Mouse (Mus musculus): ENCODE measurements around the gene Dclk1. TPM values are rescaled to one million over a fixed set of nuclear protein-coding genes. Genes with fewer than 3 reads are reported as not detected.

Gene Dclk1
- polyA plus RNA-seq, 1 experiment from 2014 or later = 9.5 TPM

- 84% methylated on average over 9 of the region's 9 CpGs for WGBS
- no peak overlapping the region for H3K9ac ChIP-seq (ENCODE audit: low read length)
- H3K27me3 ChIP-seq (ENCODE audit: control insufficient read depth, insufficient read depth, low read length) = no peaks in the 10 kb centered on the region
- no peak for ATAC-seq (ENCODE audit: insufficient number of reproducible peaks, insufficient read depth, low FRiP score, low read depth)
- H3K9me3 ChIP-seq (ENCODE audit: control insufficient read depth, low read length) = no peaks in the 10 kb centered on the region
- no peak overlapping the region for H3K27ac ChIP-seq (replicated peaks in 1 of 2; ENCODE audit: control insufficient read depth in 1 of 2, insufficient read depth in 1 of 2, low read depth in 2 of 2, low read length in 2 of 2)
- H3K36me3 ChIP-seq (ENCODE audit: control insufficient read depth, insufficient read depth, low read length) = no peaks in the 10 kb centered on the region
- H3K4me2 ChIP-seq (ENCODE audit: low read length) = no peak overlapping the region
- peaks cover 0 to 2% of the 10 kb centered on the region in 2 experiments; a peak in 1 of 4 replicates for H3K4me1 ChIP-seq (ENCODE audit: control insufficient read depth in 2 of 2, insufficient read depth in 2 of 2, low read length in 2 of 2)
- H3K4me3 ChIP-seq (ENCODE audit: control insufficient read depth in 1 of 2, insufficient read depth in 1 of 2, low read depth in 1 of 2, low read length in 2 of 2) = no peak overlapping the region
Observed at GRCm38 (mm10) chr3:55524491-55525195, 282.5 kb downstream of the Dclk1 start.

- no peaks in the 10 kb centered on the region for H3K9me3 ChIP-seq (ENCODE audit: control insufficient read depth, low read length)
- no peak for ATAC-seq (ENCODE audit: insufficient number of reproducible peaks, insufficient read depth, low FRiP score, low read depth)
Observed at GRCm38 (mm10) chr3:55526470-55526869, 284.3 kb downstream of the Dclk1 start.

DNA sequence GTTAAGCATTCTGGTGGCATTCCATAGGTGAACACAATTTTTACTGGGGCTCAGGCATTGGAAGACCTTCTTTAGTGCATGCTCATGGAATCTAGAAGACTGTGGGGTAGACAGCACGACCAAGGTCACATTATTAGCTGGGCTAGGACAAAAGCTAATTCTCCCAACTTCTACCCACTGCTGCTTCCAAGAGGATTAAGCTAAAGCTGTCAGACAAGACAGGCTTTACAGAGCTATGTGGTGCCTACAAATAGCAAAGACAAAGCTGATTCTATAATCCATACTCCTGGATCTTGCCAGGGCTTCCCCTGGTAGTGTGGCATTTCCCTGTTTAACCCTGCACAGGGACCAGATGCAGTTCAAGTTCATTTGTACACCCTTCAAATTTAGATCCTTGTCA, 285.4 kb downstream of the Dclk1 start:
- ATAC-seq (ENCODE audit: insufficient number of reproducible peaks, insufficient read depth, low FRiP score, low read depth) = no peak
- H3K9ac ChIP-seq (ENCODE audit: low read length) = no peak overlapping the region
- no peak overlapping the region for H3K4me2 ChIP-seq (ENCODE audit: low read length)
- H3K4me3 ChIP-seq (ENCODE audit: control insufficient read depth in 1 of 2, insufficient read depth in 1 of 2, low read depth in 1 of 2, low read length in 2 of 2) = no peak overlapping the region
- H3K4me1 ChIP-seq (ENCODE audit: control insufficient read depth in 2 of 2, insufficient read depth in 2 of 2, low read length in 2 of 2) = peaks cover 3 to 8% of the 10 kb centered on the region in 2 experiments; a peak in 3 of 4 replicates
- no peaks in the 10 kb centered on the region for H3K36me3 ChIP-seq (ENCODE audit: control insufficient read depth, insufficient read depth, low read length)
- WGBS = 55% methylated on average over 1 of the region's 1 CpGs
- no peak overlapping the region for H3K27ac ChIP-seq (replicated peaks in 1 of 2; ENCODE audit: control insufficient read depth in 1 of 2, insufficient read depth in 1 of 2, low read depth in 2 of 2, low read length in 2 of 2)
- H3K27me3 ChIP-seq (ENCODE audit: control insufficient read depth, insufficient read depth, low read length) = no peaks in the 10 kb centered on the region
- H3K9me3 ChIP-seq (ENCODE audit: control insufficient read depth, low read length) = no peaks in the 10 kb centered on the region

More at GRCm38 (mm10) chr3:55526470-55526869, 284.3 kb downstream of the Dclk1 start:
- peaks cover 0 to 5% of the 10 kb centered on the region in 2 experiments; a peak in 2 of 4 replicates for H3K4me1 ChIP-seq (ENCODE audit: control insufficient read depth in 2 of 2, insufficient read depth in 2 of 2, low read length in 2 of 2)
- H3K9ac ChIP-seq (ENCODE audit: low read length) = no peak overlapping the region
- WGBS = 53% methylated on average over 3 of the region's 3 CpGs
- no peak overlapping the region for H3K4me3 ChIP-seq (ENCODE audit: control insufficient read depth in 1 of 2, insufficient read depth in 1 of 2, low read depth in 1 of 2, low read length in 2 of 2)
- H3K27ac ChIP-seq (replicated peaks in 1 of 2; ENCODE audit: control insufficient read depth in 1 of 2, insufficient read depth in 1 of 2, low read depth in 2 of 2, low read length in 2 of 2) = no peak overlapping the region
- no peaks in the 10 kb centered on the region for H3K27me3 ChIP-seq (ENCODE audit: control insufficient read depth, insufficient read depth, low read length)
- H3K4me2 ChIP-seq (ENCODE audit: low read length) = no peak overlapping the region
- H3K36me3 ChIP-seq (ENCODE audit: control insufficient read depth, insufficient read depth, low read length) = no peaks in the 10 kb centered on the region

DNA sequence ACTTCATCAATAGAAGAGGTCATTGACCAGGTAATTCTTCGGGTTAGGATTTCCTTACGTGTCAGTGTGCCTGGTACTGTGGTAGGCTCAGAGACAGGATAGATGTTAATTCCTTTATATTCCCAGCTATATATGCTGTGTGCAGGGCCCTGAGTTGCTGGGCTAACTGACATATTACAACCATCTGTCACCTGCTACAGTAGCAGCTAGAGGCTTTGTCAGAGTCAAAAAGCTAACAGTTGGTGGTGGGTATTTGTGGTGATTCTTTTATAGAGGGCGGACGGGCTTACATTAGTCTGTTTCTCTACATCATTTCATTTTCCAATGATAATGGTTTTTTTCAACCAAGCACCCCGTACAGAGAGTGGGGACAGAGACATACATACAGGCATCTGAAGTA, 285.8 kb downstream of the Dclk1 start:
- Histone ChIP-seq H3K9ac (ENCODE audit: low read length) (no peak overlapping the region), H3K4me1 (ENCODE audit: control insufficient read depth in 2 of 2, insufficient read depth in 2 of 2, low read length in 2 of 2) (peaks cover 3 to 8% of the 10 kb centered on the region in 2 experiments; a peak in 3 of 4 replicates), H3K27ac (replicated peaks in 1 of 2; ENCODE audit: control insufficient read depth in 1 of 2, insufficient read depth in 1 of 2, low read depth in 2 of 2, low read length in 2 of 2) (no peak overlapping the region), H3K36me3 (ENCODE audit: control insufficient read depth, insufficient read depth, low read length) (no peaks in the 10 kb centered on the region), H3K4me3 (ENCODE audit: control insufficient read depth in 1 of 2, insufficient read depth in 1 of 2, low read depth in 1 of 2, low read length in 2 of 2) (no peak overlapping the region), H3K4me2 (ENCODE audit: low read length) (no peak overlapping the region), H3K27me3 (ENCODE audit: control insufficient read depth, insufficient read depth, low read length) (no peaks in the 10 kb centered on the region), H3K9me3 (ENCODE audit: control insufficient read depth, low read length) (no peaks in the 10 kb centered on the region)
- no peak for ATAC-seq (ENCODE audit: insufficient number of reproducible peaks, insufficient read depth, low FRiP score, low read depth)
- 90% methylated on average over 5 of the region's 5 CpGs for WGBS

DNA sequence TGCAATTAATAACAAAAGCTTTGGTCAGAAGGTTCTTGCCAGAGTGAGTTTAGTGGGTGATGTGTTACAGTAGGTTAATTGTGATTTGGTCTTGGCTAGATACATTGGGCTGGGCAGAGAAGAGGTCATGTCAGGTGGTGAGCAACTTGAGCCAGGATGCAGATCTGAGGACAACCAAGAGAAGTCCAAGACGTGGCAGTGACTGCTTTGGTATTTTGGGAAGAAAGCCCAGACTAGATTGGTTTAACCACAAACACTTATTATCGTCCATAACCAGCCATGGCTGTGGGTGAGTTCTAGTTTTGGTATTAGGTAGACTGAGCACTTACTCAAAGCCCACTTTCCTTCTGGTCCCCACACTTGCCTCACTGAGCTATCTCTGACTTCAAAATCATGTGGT, 287.2 kb downstream of the Dclk1 start:
- 61% methylated on average over 2 of the region's 2 CpGs for WGBS
- H3K9ac ChIP-seq (ENCODE audit: low read length) = no peak overlapping the region
- no peaks in the 10 kb centered on the region for H3K9me3 ChIP-seq (ENCODE audit: control insufficient read depth, low read length)
- H3K27me3 ChIP-seq (ENCODE audit: control insufficient read depth, insufficient read depth, low read length) = no peaks in the 10 kb centered on the region
- no peak overlapping the region for H3K4me3 ChIP-seq (ENCODE audit: control insufficient read depth in 1 of 2, insufficient read depth in 1 of 2, low read depth in 1 of 2, low read length in 2 of 2)
- no peaks in the 10 kb centered on the region for H3K36me3 ChIP-seq (ENCODE audit: control insufficient read depth, insufficient read depth, low read length)
- H3K4me1 ChIP-seq (ENCODE audit: control insufficient read depth in 2 of 2, insufficient read depth in 2 of 2, low read length in 2 of 2) = peaks cover 3 to 8% of the 10 kb centered on the region in 2 experiments; a peak in 3 of 4 replicates
- H3K4me2 ChIP-seq (ENCODE audit: low read length) = no peak overlapping the region
- ATAC-seq (ENCODE audit: insufficient number of reproducible peaks, insufficient read depth, low FRiP score, low read depth) = no peak
- H3K27ac ChIP-seq (replicated peaks in 1 of 2; ENCODE audit: control insufficient read depth in 1 of 2, insufficient read depth in 1 of 2, low read depth in 2 of 2, low read length in 2 of 2) = no peak overlapping the region

GRCm38 (mm10) chr3:55531204-55532044, 289.3 kb downstream of the Dclk1 start:
- Histone ChIP-seq H3K4me1 (ENCODE audit: control insufficient read depth in 2 of 2, insufficient read depth in 2 of 2, low read length in 2 of 2) (peaks cover 3 to 8% of the 10 kb centered on the region in 2 experiments; a peak in 3 of 4 replicates), H3K9ac (ENCODE audit: low read length) (no peak overlapping the region), H3K4me2 (ENCODE audit: low read length) (peak overlapping the region; percentile 42), H3K36me3 (ENCODE audit: control insufficient read depth, insufficient read depth, low read length) (no peaks in the 10 kb centered on the region), H3K27ac (replicated peaks in 1 of 2; ENCODE audit: control insufficient read depth in 1 of 2, insufficient read depth in 1 of 2, low read depth in 2 of 2, low read length in 2 of 2) (no peak overlapping the region), H3K9me3 (ENCODE audit: control insufficient read depth, low read length) (no peaks in the 10 kb centered on the region), H3K27me3 (ENCODE audit: control insufficient read depth, insufficient read depth, low read length) (no peaks in the 10 kb centered on the region), H3K4me3 (ENCODE audit: control insufficient read depth in 1 of 2, insufficient read depth in 1 of 2, low read depth in 1 of 2, low read length in 2 of 2) (no peak overlapping the region)
- ATAC-seq (ENCODE audit: insufficient number of reproducible peaks, insufficient read depth, low FRiP score, low read depth) = no peak
- 47% methylated on average over 14 of the region's 14 CpGs for WGBS

DNA sequence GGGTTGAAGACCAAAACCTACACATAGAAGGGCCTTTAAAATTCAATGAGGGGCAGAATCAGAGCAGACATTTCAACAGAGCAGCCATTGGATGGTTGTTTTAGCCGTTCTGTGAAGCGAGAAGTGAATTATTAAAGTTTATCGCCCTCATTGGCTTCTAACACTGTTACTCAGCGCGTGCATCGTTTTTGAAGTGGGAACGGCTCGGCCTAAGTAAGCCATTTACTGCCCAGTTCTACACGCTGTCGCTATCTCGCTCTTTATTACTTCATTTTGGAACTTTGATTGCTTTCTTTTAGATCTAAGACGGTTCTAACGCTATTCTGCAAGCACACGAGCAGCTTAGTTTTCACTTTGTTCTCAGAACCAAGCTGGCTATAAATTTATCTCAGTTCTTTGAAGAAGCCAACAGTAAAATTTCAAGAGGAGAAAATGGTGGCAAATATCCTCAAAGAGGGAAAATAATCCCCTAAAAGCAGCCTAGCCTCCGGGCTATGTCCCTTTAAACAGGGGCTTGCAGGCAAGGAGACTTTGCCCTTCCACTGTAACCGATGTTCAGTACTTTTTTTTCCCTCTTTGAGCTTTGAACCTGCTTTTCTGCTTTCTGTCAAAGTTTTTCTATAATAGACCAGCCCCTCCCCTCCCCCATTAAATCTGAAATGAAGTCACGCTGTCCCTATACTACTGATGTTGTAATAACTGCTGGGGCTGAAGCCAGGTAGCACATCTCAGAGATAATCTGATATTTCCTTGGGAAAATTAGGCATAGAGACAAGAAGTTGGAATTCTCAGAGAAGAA, 290.2 kb downstream of the Dclk1 start:
- no peak overlapping the region for H3K4me2 ChIP-seq (ENCODE audit: low read length)
- no peak overlapping the region for H3K4me3 ChIP-seq (ENCODE audit: control insufficient read depth in 1 of 2, insufficient read depth in 1 of 2, low read depth in 1 of 2, low read length in 2 of 2)
- H3K36me3 ChIP-seq (ENCODE audit: control insufficient read depth, insufficient read depth, low read length) = no peaks in the 10 kb centered on the region
- H3K4me1 ChIP-seq (ENCODE audit: control insufficient read depth in 2 of 2, insufficient read depth in 2 of 2, low read length in 2 of 2) = peaks cover 3 to 8% of the 10 kb centered on the region in 2 experiments; a peak in 3 of 4 replicates
- no peaks in the 10 kb centered on the region for H3K9me3 ChIP-seq (ENCODE audit: control insufficient read depth, low read length)
- H3K27me3 ChIP-seq (ENCODE audit: control insufficient read depth, insufficient read depth, low read length) = no peaks in the 10 kb centered on the region
- no peak overlapping the region for H3K27ac ChIP-seq (replicated peaks in 1 of 2; ENCODE audit: control insufficient read depth in 1 of 2, insufficient read depth in 1 of 2, low read depth in 2 of 2, low read length in 2 of 2)
- no peak overlapping the region for H3K9ac ChIP-seq (ENCODE audit: low read length)
- WGBS = 89% methylated on average over 17 of the region's 17 CpGs
- no peak for ATAC-seq (ENCODE audit: insufficient number of reproducible peaks, insufficient read depth, low FRiP score, low read depth)
